Mouse (Mus musculus): Measurements from ENCODE around the gene H2-Ob. TPM values are rescaled to one million over a fixed set of nuclear protein-coding genes. Genes with fewer than 3 reads are reported as not detected.
A peak's percentile ranks its signal among the peaks of the same experiment; 100 is the strongest.

The H2-Ob gene
- 0.24 TPM in 1 of 2 replicates, not detected in the other for polyA plus RNA-seq (2016; fragmentation: Nextera tagmentation; extraction: Ambion mirVana)

GRCm38 (mm10) chr17:34238706-34239105, at the start of gene H2-Ob:
TSS of gene H2-Ob (plus strand) at chr17:34238903.
- no peaks in the 10 kb centered on the region for H3K4me1 ChIP-seq (replicated peaks)
- DNase-seq (ENCODE audit: low spot score), result no peak
- H3K4me3 ChIP-seq, result no peak within 1 kb of the TSS
- WGBS, result 54% methylated on average over 3 of the region's 3 CpGs
- H3K27ac ChIP-seq, result no peak within 1 kb of the TSS
- no peaks in the 10 kb centered on the region for H3K27me3 ChIP-seq (ENCODE audit: insufficient read depth, poor library complexity, severe bottlenecking)
- no peaks in the 10 kb centered on the region for H3K36me3 ChIP-seq
- H3K9me3 ChIP-seq, result peaks cover 7% of the 10 kb centered on the region; the same call in 1 of the 2 replicates

- Histone ChIP-seq H3K9me3 (no peaks in the 10 kb centered on the region), H3K27me3 (ENCODE audit: insufficient read depth, poor library complexity, severe bottlenecking) (peaks cover 98% of the 10 kb centered on the region), H3K36me3 (no peaks in the 10 kb centered on the region), H3K4me1 (replicated peaks) (peaks cover 19% of the 10 kb centered on the region), H3K4me3 (no peak overlapping the region), H3K27ac (no peak overlapping the region)
- 77% methylated on average over 6 of the region's 6 CpGs for WGBS
- DNase-seq (ENCODE audit: low spot score), result no peak
Measured at GRCm38 (mm10) chr17:34188986-34189385, 49.7 kb upstream of the H2-Ob start.

- DNase-seq (ENCODE audit: low spot score), result no peak
- H3K4me3 ChIP-seq, result no peak overlapping the region
- H3K27me3 ChIP-seq (ENCODE audit: insufficient read depth, poor library complexity, severe bottlenecking), result peaks cover 99% of the 10 kb centered on the region
- no peaks in the 10 kb centered on the region for H3K9me3 ChIP-seq
- peaks cover 16% of the 10 kb centered on the region for H3K4me1 ChIP-seq (replicated peaks)
- WGBS, result 25% methylated on average over 16 of the region's 16 CpGs
- H3K36me3 ChIP-seq, result no peaks in the 10 kb centered on the region
- H3K27ac ChIP-seq, result no peak overlapping the region
Measured at GRCm38 (mm10) chr17:34192852-34193251, 45.9 kb upstream of the H2-Ob start.

GRCm38 (mm10) chr17:34193468-34193867, 45.2 kb upstream of the H2-Ob start:
- peaks cover 17% of the 10 kb centered on the region for H3K4me1 ChIP-seq (replicated peaks)
- no peak overlapping the region for H3K4me3 ChIP-seq
- no peaks in the 10 kb centered on the region for H3K9me3 ChIP-seq
- H3K27me3 ChIP-seq (ENCODE audit: insufficient read depth, poor library complexity, severe bottlenecking), result peaks cover 99% of the 10 kb centered on the region
- no peak overlapping the region for H3K27ac ChIP-seq
- DNase-seq (ENCODE audit: low spot score), result no peak
- H3K36me3 ChIP-seq, result no peaks in the 10 kb centered on the region
- WGBS, result 62% methylated on average over 8 of the region's 8 CpGs

- Histone ChIP-seq H3K27me3 (ENCODE audit: insufficient read depth, poor library complexity, severe bottlenecking) (peaks cover 98% of the 10 kb centered on the region), H3K27ac (no peak overlapping the region), H3K36me3 (no peaks in the 10 kb centered on the region), H3K4me1 (replicated peaks) (peaks cover 19% of the 10 kb centered on the region), H3K9me3 (no peaks in the 10 kb centered on the region), H3K4me3 (no peak overlapping the region)
- no peak for DNase-seq (ENCODE audit: low spot score)
- WGBS, result 88% methylated on average over 4 of the region's 4 CpGs
Measured at GRCm38 (mm10) chr17:34194723-34195122, 44.0 kb upstream of the H2-Ob start.

- no peak for DNase-seq (ENCODE audit: low spot score)
- WGBS, result 30% methylated on average over 12 of the region's 12 CpGs
Measured at GRCm38 (mm10) chr17:34196491-34196890, 42.2 kb upstream of the H2-Ob start.

GRCm38 (mm10) chr17:34196941-34197894, 41.5 kb upstream of the H2-Ob start, which contains the start of gene Psmb8:
TSS of gene Psmb8 (plus strand) at chr17:34197721.
- peak; percentile 84 for DNase-seq (ENCODE audit: low spot score)
- no peak within 1 kb of the TSS for H3K27ac ChIP-seq
- 6% methylated on average over 41 of the region's 41 CpGs for WGBS
- peaks cover 19% of the 10 kb centered on the region for H3K4me1 ChIP-seq (replicated peaks)
- H3K36me3 ChIP-seq, result no peaks in the 10 kb centered on the region
- H3K4me3 ChIP-seq, result peak within 1 kb of the TSS; percentile 51
- no peaks in the 10 kb centered on the region for H3K9me3 ChIP-seq
- H3K27me3 ChIP-seq (ENCODE audit: insufficient read depth, poor library complexity, severe bottlenecking), result peaks cover 95% of the 10 kb centered on the region

More at GRCm38 (mm10) chr17:34196491-34196890, 42.2 kb upstream of the H2-Ob start:
- no peak overlapping the region for H3K27ac ChIP-seq
- peaks cover 19% of the 10 kb centered on the region for H3K4me1 ChIP-seq (replicated peaks)
- no peaks in the 10 kb centered on the region for H3K9me3 ChIP-seq
- no peak overlapping the region for H3K4me3 ChIP-seq
- H3K36me3 ChIP-seq, result no peaks in the 10 kb centered on the region
- H3K27me3 ChIP-seq (ENCODE audit: insufficient read depth, poor library complexity, severe bottlenecking), result peaks cover 98% of the 10 kb centered on the region

- Histone ChIP-seq H3K4me1 (replicated peaks) (peaks cover 19% of the 10 kb centered on the region), H3K27ac (no peak overlapping the region), H3K9me3 (no peaks in the 10 kb centered on the region), H3K36me3 (no peaks in the 10 kb centered on the region), H3K27me3 (ENCODE audit: insufficient read depth, poor library complexity, severe bottlenecking) (peaks cover 93% of the 10 kb centered on the region), H3K4me3 (peak overlapping the region; percentile 51)
- WGBS, result 3% methylated on average over 32 of the region's 32 CpGs
- DNase-seq (ENCODE audit: low spot score), result no peak
Measured at GRCm38 (mm10) chr17:34197904-34198520, 40.7 kb upstream of the H2-Ob start.

GRCm38 (mm10) chr17:34198521-34198912, 40.2 kb upstream of the H2-Ob start:
- Histone ChIP-seq H3K36me3 (no peaks in the 10 kb centered on the region), H3K4me3 (peak overlapping the region; percentile 51), H3K27me3 (ENCODE audit: insufficient read depth, poor library complexity, severe bottlenecking) (peaks cover 93% of the 10 kb centered on the region), H3K4me1 (replicated peaks) (peaks cover 19% of the 10 kb centered on the region), H3K9me3 (no peaks in the 10 kb centered on the region), H3K27ac (no peak overlapping the region)
- DNase-seq (ENCODE audit: low spot score), result no peak
- 9% methylated on average over 11 of the region's 11 CpGs for WGBS

- Histone ChIP-seq H3K4me3 (no peak overlapping the region), H3K9me3 (no peaks in the 10 kb centered on the region), H3K36me3 (no peaks in the 10 kb centered on the region), H3K27me3 (ENCODE audit: insufficient read depth, poor library complexity, severe bottlenecking) (peaks cover 92% of the 10 kb centered on the region), H3K4me1 (replicated peaks) (peaks cover 19% of the 10 kb centered on the region), H3K27ac (no peak overlapping the region)
- DNase-seq (ENCODE audit: low spot score), result no peak
- WGBS, result 68% methylated on average over 12 of the region's 12 CpGs
Measured at GRCm38 (mm10) chr17:34199050-34199619, 39.6 kb upstream of the H2-Ob start.

- no peak overlapping the region for H3K27ac ChIP-seq
- peaks cover 91% of the 10 kb centered on the region for H3K27me3 ChIP-seq (ENCODE audit: insufficient read depth, poor library complexity, severe bottlenecking)
- no peak overlapping the region for H3K4me3 ChIP-seq
- no peaks in the 10 kb centered on the region for H3K36me3 ChIP-seq
- WGBS, result 87% methylated on average over 10 of the region's 10 CpGs
- no peaks in the 10 kb centered on the region for H3K9me3 ChIP-seq
- peaks cover 25% of the 10 kb centered on the region for H3K4me1 ChIP-seq (replicated peaks)
- no peak for DNase-seq (ENCODE audit: low spot score)
Measured at GRCm38 (mm10) chr17:34200047-34200446, 38.7 kb upstream of the H2-Ob start.

- Histone ChIP-seq H3K9me3 (no peaks in the 10 kb centered on the region), H3K27ac (no peak overlapping the region), H3K27me3 (ENCODE audit: insufficient read depth, poor library complexity, severe bottlenecking) (peaks cover 91% of the 10 kb centered on the region), H3K4me1 (replicated peaks) (peaks cover 32% of the 10 kb centered on the region), H3K4me3 (no peak overlapping the region), H3K36me3 (no peaks in the 10 kb centered on the region)
- DNase-seq (ENCODE audit: low spot score), result no peak
- WGBS, result 87% methylated on average over 16 of the region's 16 CpGs
Measured at GRCm38 (mm10) chr17:34200772-34201505, 37.8 kb upstream of the H2-Ob start.

All from hindbrain, embryonic 10.5 days (tissue).